Mouse (Mus musculus) right cerebral cortex, adult 2 months (tissue): ENCODE measurements around the gene Artn.

Experiments used
- DNase-seq, 2 experiments: peaks; one replicate each; pipeline ENCODE4 v3.0.0; 2021 to 2022; ENCODE audit warnings: low spot score in 2 of 2

Gene Artn

GRCm38 (mm10) chr4:117889471-117889870, 40.1 kb downstream of the Artn start:
- DNase-seq, result no peak

- no peak for DNase-seq
Measured at GRCm38 (mm10) chr4:117887920-117888319, 41.6 kb downstream of the Artn start.

GRCm38 (mm10) chr4:117887133-117887532, 42.4 kb downstream of the Artn start, which contains the start of gene Atp6v0b:
Atp6v0b (minus strand) TSS chr4:117887333.
- peak; percentile 96 for DNase-seq

- no peak for DNase-seq
Measured at GRCm38 (mm10) chr4:117886644-117887043, 42.9 kb downstream of the Artn start.

- no peak for DNase-seq
Measured at GRCm38 (mm10) chr4:117885994-117886393, 43.6 kb downstream of the Artn start.

- DNase-seq, result no peak
Measured at GRCm38 (mm10) chr4:117885093-117885492, 44.5 kb downstream of the Artn start.

- no peak for DNase-seq
Measured at GRCm38 (mm10) chr4:117884146-117884545, 45.4 kb downstream of the Artn start.

GRCm38 (mm10) chr4:117882701-117883691, 46.6 kb downstream of the Artn start, which contains the start of gene B4galt2:
B4galt2 (minus strand) TSS chr4:117883487.
- peak; percentile 50 to 68 for DNase-seq

- DNase-seq, result peak; percentile 48 to 61
Measured at GRCm38 (mm10) chr4:117878703-117879102, 50.9 kb downstream of the Artn start.

GRCm38 (mm10) chr4:117878301-117878700, 51.3 kb downstream of the Artn start:
- DNase-seq, result no peak
